Mouse (Mus musculus) G1E (cell line): ENCODE data around the gene Hdhd5. TPM values are rescaled to one million over a fixed set of nuclear protein-coding genes. Genes with fewer than 3 reads are reported as not detected.
A peak's percentile ranks its signal among the peaks of the same experiment; 100 is the strongest.

Source experiments
- ATAC-seq: 2 replicates; pipeline ENCODE4 v1.8.0; 2016; ENCODE audit warnings: mild to moderate bottlenecking; ENCODE audit not compliant: insufficient number of reproducible peaks, poor library complexity, low FRiP score, severe bottlenecking; ENCODE audit errors: extremely low read depth
- DNase-seq: peaks from one replicate; pipeline ENCODE4 v3.0.0; 2012; ENCODE audit warnings: low spot score
- H3K27me3 ChIP-seq: 2 replicates; pipeline ENCODE4 v1.6.1; 2012; ENCODE audit warnings: mild to moderate bottlenecking, low read length, inconsistent platforms; ENCODE audit not compliant: insufficient read depth
- H3K36me3 ChIP-seq: replicated peaks from 2 replicates; pipeline ENCODE3; 2012; ENCODE audit warnings: mild to moderate bottlenecking, inconsistent platforms
- H3K4me1 ChIP-seq: 2 replicates; pipeline ENCODE4 v1.6.1; 2012; ENCODE audit warnings: low read depth, low read length, inconsistent platforms, mixed read lengths; ENCODE audit not compliant: insufficient read depth
- H3K4me3 ChIP-seq: 2 replicates; pipeline ENCODE4 v1.5.1; 2012; ENCODE audit warnings: low read depth, mild to moderate bottlenecking, inconsistent platforms, low read length, moderate library complexity, mixed read lengths
- H3K9me3 ChIP-seq: replicated peaks from 2 replicates; pipeline ENCODE4 v1.6.1; 2012; ENCODE audit warnings: inconsistent platforms
- CTCF ChIP-seq: IDR thresholded peaks from 2 replicates; pipeline ENCODE4 v1.5.1; 2012; ENCODE audit warnings: low read depth, low read length, inconsistent platforms, mixed read lengths
- GATA1 ChIP-seq: IDR thresholded peaks from 2 replicates; pipeline ENCODE4 v1.6.1; 2012; ENCODE audit warnings: borderline replicate concordance, low read length, inconsistent platforms, mixed read lengths
- GATA2 ChIP-seq: IDR thresholded peaks from 2 replicates; pipeline ENCODE4 v1.6.1; 2012; ENCODE audit warnings: low read depth, low read length, inconsistent platforms, borderline replicate concordance
- POLR2AphosphoS5 ChIP-seq: IDR thresholded peaks from 2 replicates; pipeline ENCODE4 v1.6.1; 2012; ENCODE audit warnings: low read depth, low read length, inconsistent platforms; ENCODE audit not compliant: insufficient replicate concordance
- TAL1 ChIP-seq: conservative IDR thresholded peaks from 2 replicates; pipeline ENCODE4 v1.6.1; 2012; ENCODE audit warnings: low read depth, low read length, inconsistent platforms, mixed read lengths
- polyA plus RNA-seq: library from polyadenylated mRNA; stranded (reverse); fragments of >175 nt; gene quantifications from 2 replicates; pipeline ENCODE4 v1.2.3, GENCODE M21; 2012
- total RNA-seq, 2 experiments: library from RNA; stranded (forward) in 1 of 2; stranded (reverse) in 1 of 2; fragments of 200-1000 nt in 1 of 2; fragments of >200 nt in 1 of 2; fragmentation: Nextera tagmentation in 1 of 2; gene quantifications; 2 replicates each; pipeline ENCODE4 v1.2.3; 2014 to 2017

The Hdhd5 gene
- total and polyA plus RNA-seq, 3 experiments, result 10.0 to 12.8 (median 10.5) TPM

DNA sequence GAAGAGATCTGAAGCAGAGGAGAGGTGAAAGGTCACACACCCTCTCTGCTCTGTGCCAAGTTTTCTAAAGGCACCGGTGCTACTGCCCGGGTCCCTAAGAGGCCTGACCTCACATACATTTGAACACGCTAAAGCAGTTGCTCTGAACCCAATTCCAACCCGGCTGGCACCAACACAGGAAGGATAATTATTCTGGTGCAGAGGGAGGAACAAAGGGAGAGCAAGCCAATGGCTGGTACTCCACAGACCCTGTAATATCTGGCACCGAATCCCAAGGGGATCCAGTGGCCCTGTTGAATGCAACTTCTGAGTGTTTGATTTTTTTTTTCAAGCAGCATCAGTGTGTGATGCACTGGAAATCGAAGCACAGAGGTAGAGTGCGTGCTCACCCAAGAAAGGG lies 40.1 kb downstream of the Hdhd5 start:
- Histone ChIP-seq H3K9me3 (peaks cover 17% of the 10 kb centered on the region), H3K27me3 (peaks cover 42% of the 10 kb centered on the region), H3K4me1 (peaks cover 3% of the 10 kb centered on the region), H3K36me3 (no peaks in the 10 kb centered on the region), H3K4me3 (no peak overlapping the region)
- TF ChIP-seq GATA1 (no peak), TAL1 (no peak), POLR2AphosphoS5 (no peak), GATA2 (no peak), CTCF (no peak)
- DNase-seq, result no peak
- no peak for ATAC-seq

DNA sequence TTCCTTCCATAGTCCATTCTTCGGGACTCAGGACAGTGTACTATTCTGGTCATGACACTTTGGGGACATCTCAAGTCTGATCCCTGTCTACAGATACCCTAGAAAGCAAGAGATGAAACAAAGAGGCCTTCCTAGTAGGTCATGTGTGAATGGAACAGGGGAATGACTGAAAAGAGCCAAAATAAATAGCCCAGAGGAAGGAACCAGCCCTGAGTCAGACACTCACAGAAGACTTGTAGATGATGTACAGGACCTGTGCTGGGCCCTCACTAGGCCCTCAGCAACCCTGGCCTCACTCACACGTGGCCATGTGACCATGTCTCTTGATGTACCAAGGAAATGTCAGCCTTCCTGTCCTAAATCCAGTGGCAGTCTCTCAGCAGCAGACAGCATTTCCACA lies 41.7 kb downstream of the Hdhd5 start:
- Histone ChIP-seq H3K27me3 (peaks cover 33% of the 10 kb centered on the region), H3K9me3 (peaks cover 17% of the 10 kb centered on the region), H3K4me1 (peaks cover 11% of the 10 kb centered on the region), H3K4me3 (no peak overlapping the region), H3K36me3 (peaks cover 3% of the 10 kb centered on the region)
- DNase-seq (no peak), ATAC-seq (no peak)
- TF ChIP-seq GATA2 (no peak), GATA1 (no peak), TAL1 (no peak), POLR2AphosphoS5 (no peak), CTCF (no peak)

DNA sequence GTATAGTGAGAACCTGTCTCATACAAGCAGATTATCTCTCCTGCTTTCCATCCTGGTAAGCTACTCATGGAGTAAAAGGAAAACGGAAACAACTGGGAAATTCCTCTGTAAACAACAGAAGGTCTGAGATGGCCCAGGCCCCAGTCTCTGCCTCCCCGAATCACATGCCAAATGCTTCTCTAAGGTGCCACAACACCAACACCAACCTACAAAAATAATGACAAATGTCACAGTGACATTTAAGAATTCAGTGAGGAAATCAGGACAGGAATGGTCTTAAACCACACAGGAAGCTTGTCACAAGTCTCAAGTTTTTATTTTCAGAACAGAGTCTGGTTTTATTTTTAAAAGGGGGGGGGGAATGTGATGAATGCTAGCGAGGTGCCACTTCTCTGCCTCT lies 42.5 kb downstream of the Hdhd5 start:
- ATAC-seq, result no peak

DNA sequence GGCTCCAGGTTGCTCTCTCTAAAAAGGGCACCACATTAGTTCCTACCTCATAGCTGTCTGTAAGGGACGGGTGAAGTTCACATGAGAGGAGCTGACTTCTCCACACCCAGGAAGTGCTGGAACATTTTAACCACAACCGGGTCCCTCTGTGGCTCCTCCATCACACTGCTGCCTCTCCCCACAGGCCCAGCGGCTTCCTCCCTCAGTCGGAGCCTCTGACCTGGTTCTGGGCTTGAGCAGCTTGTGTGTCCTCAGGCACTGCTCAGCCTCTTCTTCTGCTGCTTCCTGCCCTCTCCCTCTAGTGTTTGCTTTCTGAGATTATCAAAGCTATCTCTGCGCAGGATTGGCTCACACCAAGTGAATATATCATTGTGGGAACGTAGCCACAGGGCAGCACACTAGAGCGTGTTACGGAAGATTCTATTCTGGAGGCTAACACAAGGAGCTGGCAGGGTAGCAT lies 45.0 kb downstream of the Hdhd5 start:
- DNase-seq (no peak), ATAC-seq (peak; percentile 28; the same call in 1 of the 2 replicates)
- H3K4me3 ChIP-seq, result no peak overlapping the region
- peaks cover 22% of the 10 kb centered on the region for H3K4me1 ChIP-seq
- H3K27me3 ChIP-seq, result peaks cover 6% of the 10 kb centered on the region; the same call in 1 of the 2 replicates
- H3K9me3 ChIP-seq, result no peaks in the 10 kb centered on the region
- TF ChIP-seq POLR2AphosphoS5 (no peak), GATA2 (no peak), CTCF (no peak), TAL1 (no peak), GATA1 (no peak)
- H3K36me3 ChIP-seq, result peaks cover 30% of the 10 kb centered on the region

More for the DNA sequence above, 42.5 kb downstream of the Hdhd5 start:
- no peak for DNase-seq
- H3K9me3 ChIP-seq, result peaks cover 16% of the 10 kb centered on the region
- H3K36me3 ChIP-seq, result peaks cover 5% of the 10 kb centered on the region
- peaks cover 25% of the 10 kb centered on the region for H3K27me3 ChIP-seq
- peaks cover 15% of the 10 kb centered on the region for H3K4me1 ChIP-seq
- no peak overlapping the region for H3K4me3 ChIP-seq
- TF ChIP-seq POLR2AphosphoS5 (no peak), CTCF (no peak), GATA1 (no peak), GATA2 (no peak), TAL1 (no peak)

DNA sequence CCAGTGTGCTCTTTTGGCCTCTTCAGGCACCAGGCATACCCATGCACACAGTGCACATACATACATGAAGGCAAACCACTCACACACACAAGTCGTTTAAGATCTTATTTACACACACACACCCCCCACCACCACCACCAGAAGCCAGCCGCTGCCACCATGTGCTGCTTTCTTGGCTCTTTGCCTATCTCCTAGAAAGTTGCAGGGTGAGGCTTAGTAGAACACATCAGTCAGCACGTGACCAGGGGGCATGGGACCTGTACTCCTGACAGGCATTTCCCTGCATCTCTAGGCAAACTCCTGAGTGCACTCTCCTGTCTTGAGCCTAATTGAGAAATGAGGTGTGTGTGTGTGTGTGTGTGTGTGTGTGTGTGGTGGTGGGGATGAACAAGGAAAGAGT lies 46.1 kb downstream of the Hdhd5 start:
- DNase-seq (peak; percentile 47), ATAC-seq (no peak)
- H3K36me3 ChIP-seq, result peaks cover 40% of the 10 kb centered on the region
- peaks cover 22% of the 10 kb centered on the region for H3K4me1 ChIP-seq
- peaks cover 3% of the 10 kb centered on the region; the same call in 1 of the 2 replicates for H3K27me3 ChIP-seq
- H3K9me3 ChIP-seq, result no peaks in the 10 kb centered on the region
- TF ChIP-seq GATA1, result no peak
- TF ChIP-seq POLR2AphosphoS5, result no peak
- no peak for TF ChIP-seq CTCF
- no peak for TF ChIP-seq GATA2
- TF ChIP-seq TAL1, result no peak
- H3K4me3 ChIP-seq, result no peak overlapping the region

DNA sequence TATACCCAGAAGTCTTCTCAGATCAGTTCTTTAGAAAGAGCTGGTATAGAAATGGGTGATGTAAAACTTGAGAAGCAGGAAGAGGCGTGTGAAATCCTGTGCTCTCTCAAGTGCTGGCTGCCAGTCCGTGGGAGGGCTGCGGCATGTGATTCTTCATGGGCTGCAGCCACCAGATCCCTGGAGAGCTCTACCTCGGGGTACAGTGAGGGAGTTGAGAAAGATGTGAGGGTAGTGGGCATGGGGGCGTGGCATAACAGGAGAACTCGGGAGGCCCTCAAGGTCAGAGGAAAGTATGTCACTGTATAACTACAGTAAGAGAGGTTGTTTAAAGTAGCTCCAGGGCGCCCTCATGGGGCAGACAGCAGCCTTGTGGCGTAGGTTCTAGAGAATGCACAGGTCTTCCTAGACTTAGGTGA lies 47.9 kb downstream of the Hdhd5 start:
- ATAC-seq, result 0 out of 2 replicates have a peak, but pooled peaks have one; percentile 50
- no peak for DNase-seq
- H3K36me3 ChIP-seq, result peaks cover 58% of the 10 kb centered on the region

More for the DNA sequence above, 47.9 kb downstream of the Hdhd5 start:
- no peak overlapping the region for H3K4me3 ChIP-seq
- no peaks in the 10 kb centered on the region; the same call in 1 of the 2 replicates for H3K27me3 ChIP-seq
- no peak for TF ChIP-seq GATA1
- no peak for TF ChIP-seq POLR2AphosphoS5
- TF ChIP-seq GATA2, result no peak
- no peaks in the 10 kb centered on the region for H3K9me3 ChIP-seq
- peaks cover 22% of the 10 kb centered on the region for H3K4me1 ChIP-seq
